Mouse (Mus musculus) gastrocnemius, postnatal 36 days (tissue): Measurements from ENCODE around the gene Cdkn2d. TPM values are rescaled to one million over a fixed set of nuclear protein-coding genes. Genes with fewer than 3 reads are reported as not detected.
A peak's percentile ranks its signal among the peaks of the same experiment; 100 is the strongest.
"Not testable (repeated sequence)": the region's sequence is repeated elsewhere in the genome, so short reads cannot be mapped to it uniquely, and the experiment has no call there.

Experiments
- DNase-seq, 2 experiments: peaks; one replicate each; pipeline ENCODE4 v3.0.0; 2022
- intact Hi-C: fragments of 180-260 bp; cut with DNase I; formaldehyde crosslinking; loops from one replicate; pipeline ENCODE4 v1.15.1; 2025
- total RNA-seq, 2 experiments: library from RNA; stranded (reverse); gene quantifications; 2 replicates each; pipeline ENCODE4 v1.2.3; 2021

Gene Cdkn2d
- total RNA-seq, 2 experiments from 2014 or later: 8.4 to 10.1 TPM

DNA sequence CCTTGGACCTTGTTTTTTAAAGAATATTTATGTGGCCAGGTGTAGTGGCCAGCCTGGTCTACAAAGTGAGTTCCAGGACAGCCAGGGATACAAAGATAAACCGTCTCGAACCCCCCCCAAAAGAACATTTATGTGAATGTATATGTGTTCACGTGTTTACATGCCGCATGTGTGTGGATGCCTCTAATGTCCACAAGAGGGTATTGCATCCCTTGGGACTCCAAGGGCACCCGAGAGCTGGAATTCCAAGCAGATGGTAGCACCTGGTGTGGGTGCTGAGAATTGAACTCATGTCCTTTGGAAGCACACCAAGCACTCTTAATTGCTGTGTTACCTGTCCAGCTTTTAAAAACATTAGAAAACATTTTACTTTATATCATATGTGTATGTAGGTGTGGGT is 7.6 kb downstream of the Cdkn2d start:
- DNase-seq: no peak
- intact Hi-C loops: no loop called here

DNA sequence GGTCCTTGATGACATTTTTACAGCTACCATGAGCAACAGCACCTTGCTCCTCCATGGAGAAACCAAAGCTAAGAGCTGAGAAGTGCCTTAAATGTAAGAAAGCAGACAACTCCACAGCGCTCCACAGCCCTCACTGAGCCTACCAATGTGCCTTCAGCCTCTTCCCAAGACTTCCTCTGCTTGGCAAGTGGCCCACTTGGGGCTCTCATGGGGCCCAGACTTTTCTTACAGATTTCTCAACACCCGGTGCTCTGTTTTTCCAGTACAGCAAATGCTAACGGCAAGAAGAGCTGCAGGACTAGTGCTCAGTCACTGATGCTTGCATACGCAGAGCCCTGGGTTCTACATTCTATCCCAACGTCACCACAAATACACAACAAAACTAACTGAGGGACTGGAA is 13.4 kb downstream of the Cdkn2d start:
- no peak for DNase-seq

DNA sequence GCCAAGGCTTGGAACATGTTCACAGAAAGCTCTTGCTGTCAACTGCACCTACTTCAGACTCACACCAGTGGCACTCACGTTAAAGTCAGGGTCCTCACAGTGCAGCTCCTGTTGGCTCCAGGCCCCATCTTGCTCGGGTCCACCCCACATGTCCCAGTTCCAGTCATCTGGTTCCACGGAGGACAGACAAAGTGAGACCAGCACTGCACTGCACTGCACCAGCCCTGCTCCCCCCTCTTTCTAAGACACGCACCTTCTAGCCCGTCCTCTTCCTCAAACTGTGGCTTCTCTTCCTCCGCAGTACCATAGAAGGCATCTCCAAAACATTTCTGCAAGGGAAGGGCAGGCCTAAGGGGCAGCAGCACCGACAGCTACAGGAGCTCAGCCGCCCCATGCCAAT is 14.9 kb downstream of the Cdkn2d start:
- intact Hi-C loops: no loop called here
- no peak for DNase-seq

More for the DNA sequence above, 13.4 kb downstream of the Cdkn2d start:
- intact Hi-C loops: no loop called here

DNA sequence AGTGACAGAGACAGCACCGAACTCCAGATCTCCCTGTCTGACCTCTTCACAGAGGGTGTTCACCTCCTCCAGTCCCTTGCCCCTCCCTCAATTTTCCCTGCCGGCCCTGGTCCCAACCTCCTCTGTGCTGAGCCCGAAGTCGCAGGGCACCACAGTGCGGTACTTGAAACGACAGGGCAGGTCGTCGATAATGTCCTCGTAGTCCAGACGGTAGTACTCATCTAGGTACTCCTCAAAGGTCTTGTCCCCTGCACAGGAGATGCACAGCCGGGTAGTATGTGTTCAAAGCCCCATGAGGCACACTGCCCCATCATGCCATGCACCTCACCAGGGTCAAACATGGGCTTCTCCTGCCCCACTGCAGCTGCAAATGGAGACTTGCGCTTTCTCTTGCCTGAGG is 15.5 kb downstream of the Cdkn2d start:
- intact Hi-C loops: no loop called here

GRCm38 (mm10) chr9:21275013-21275710 is 16.0 kb downstream of the Cdkn2d start:
- intact Hi-C loops: no loop called here
- DNase-seq: no peak

More for the DNA sequence above, 15.5 kb downstream of the Cdkn2d start:
- no peak for DNase-seq

GRCm38 (mm10) chr9:21274336-21274735 is 16.9 kb downstream of the Cdkn2d start:
- intact Hi-C loops: no loop called here
- DNase-seq: no peak

DNA sequence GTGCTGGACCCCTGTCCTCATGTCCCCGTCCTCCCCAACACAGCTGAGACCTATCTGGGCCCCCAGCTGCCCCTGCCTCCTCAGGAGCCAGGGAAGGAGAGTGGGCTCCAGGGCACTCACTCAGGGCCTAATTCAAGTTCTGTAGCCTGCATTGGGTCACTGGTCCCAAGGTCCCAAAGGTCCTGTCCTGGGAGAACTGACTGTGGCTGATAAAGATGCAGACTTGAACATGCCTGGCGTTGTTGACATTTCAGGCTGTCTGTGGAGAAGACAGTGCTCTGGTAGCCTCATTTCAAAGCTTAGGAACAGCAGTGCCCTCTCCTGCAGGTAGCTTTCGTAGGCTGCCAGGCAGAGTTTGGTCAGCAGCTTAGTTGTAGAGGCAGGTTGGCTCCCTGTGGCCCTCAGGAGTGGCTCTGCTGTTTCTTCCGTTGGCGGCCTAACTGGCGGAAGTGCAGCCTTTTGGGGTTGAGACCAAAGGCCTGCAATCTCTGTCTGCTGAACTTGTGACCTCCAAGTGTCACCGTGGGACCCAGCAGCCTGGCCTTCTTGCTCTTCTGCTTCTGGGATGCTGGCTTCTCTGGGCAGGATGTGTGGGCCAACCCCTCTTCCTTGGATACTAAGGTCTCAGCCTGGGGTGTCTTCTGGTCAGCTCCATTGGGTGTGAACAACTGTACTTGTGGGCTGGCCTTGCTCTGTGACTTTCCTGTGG is 17.5 kb downstream of the Cdkn2d start:
- intact Hi-C loops: no loop called here
- DNase-seq: no peak

- intact Hi-C loops: no loop called here
- no peak for DNase-seq
These were observed 18.1 kb downstream of the Cdkn2d start for GRCm38 (mm10) chr9:21273094-21273493.

GRCm38 (mm10) chr9:21272391-21272790 is 18.8 kb downstream of the Cdkn2d start:
- no peak for DNase-seq
- intact Hi-C loops: no loop called here

DNA sequence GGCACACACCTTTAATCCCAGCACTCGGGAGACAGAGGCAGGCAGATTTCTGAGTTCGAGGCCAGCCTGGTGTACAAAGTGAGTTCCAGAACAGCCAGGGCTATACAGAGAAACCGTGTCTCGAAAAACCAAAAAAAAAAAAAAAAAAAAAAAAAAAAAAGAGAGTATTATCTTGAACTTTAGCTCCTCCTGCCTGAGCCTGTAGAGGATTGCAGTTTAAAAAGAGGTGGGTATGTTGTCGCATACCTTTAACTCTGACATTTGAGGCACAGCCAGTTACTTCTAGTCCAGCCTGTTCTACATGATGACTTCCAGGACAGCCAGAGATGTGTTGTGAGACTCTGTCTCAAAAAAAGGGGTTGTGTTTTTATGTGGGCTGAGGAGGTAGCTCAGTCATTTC is 21.6 kb downstream of the Cdkn2d start:
- DNase-seq, intact Hi-C loops: not testable (repeated sequence)

- intact Hi-C loops: no loop called here
- DNase-seq: no peak
These were observed 22.9 kb downstream of the Cdkn2d start for GRCm38 (mm10) chr9:21268305-21268704.

DNA sequence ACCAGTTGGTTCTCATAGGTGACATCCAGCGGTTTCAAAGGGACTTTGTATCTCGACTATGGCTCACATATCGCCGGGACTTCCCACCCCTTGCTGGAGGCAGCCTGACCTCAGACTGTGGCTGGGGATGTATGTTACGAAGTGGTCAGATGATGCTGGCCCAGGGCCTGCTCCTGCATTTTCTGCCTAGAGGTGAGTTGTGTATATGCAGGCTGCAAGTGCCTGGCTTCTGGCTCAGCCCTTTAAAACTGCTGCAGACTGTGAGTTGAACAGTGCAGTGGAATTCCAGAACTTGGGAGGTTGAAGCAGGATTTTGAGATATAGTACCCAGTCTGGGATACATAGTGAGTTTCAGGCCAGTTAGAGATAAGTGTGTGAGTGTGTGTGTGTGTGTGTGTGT is 24.3 kb downstream of the Cdkn2d start:
- intact Hi-C loops: no loop called here
- no peak for DNase-seq

- no peak for DNase-seq
- intact Hi-C loops: loop anchor here (2.0 kb wide), 1 partner anchor 27 kb away; the partner anchor contains the start of gene Keap1
These were observed 25.6 kb downstream of the Cdkn2d start for GRCm38 (mm10) chr9:21265611-21266010.

GRCm38 (mm10) chr9:21265000-21265561 is 26.1 kb downstream of the Cdkn2d start, which contains the start of gene Atg4d:
Gene Atg4d, plus strand, starts transcription at chr9:21265293.
- intact Hi-C loops: loop anchor here (2.0 kb wide), 1 partner anchor 26 kb away; the partner anchor contains the start of gene Keap1
- DNase-seq: peak; percentile 99 to 100

DNA sequence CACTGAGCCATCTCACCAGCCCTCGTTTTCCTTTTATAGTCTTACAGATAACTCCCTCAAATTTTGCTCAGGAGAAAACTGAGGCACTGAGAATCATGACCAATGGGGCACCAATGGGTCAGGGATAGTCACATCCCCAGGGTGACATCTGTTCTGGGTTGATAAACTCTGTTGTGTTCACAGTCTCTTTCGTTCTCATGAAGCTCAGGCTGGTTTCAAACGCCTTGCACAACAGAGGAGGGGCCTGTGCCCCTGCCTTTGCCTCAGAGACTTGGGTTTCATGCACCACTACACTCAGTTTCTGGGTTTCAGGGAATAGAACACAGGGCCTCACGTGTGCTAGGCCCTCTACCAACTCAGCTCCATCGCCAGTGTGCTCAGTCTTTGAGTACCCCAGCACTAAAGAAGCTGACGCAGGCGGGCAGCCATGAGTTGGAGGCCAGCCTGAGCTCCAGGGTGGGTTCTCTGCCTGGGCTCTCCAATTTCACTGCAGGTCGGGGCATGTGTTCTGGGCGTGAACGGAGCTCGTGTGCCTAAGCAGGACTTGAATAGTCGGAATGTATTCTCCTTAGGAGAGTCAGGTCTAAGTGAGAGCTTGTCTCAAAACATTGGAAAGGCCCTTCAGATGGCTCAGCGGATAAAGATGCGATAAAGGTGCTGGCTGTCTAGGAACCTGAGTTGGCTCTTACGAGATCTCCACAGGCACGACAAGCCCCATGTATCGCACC is 26.8 kb downstream of the Cdkn2d start:
- DNase-seq: no peak
- intact Hi-C loops: loop anchor here (2.0 kb wide), 1 partner anchor 26 kb away; the partner anchor contains the start of gene Keap1

- DNase-seq: no peak
- intact Hi-C loops: no loop called here
These were observed 29.4 kb downstream of the Cdkn2d start for GRCm38 (mm10) chr9:21261831-21262230.

- intact Hi-C loops: no loop called here
- no peak for DNase-seq
These were observed 30.6 kb downstream of the Cdkn2d start for GRCm38 (mm10) chr9:21260491-21261040.

DNA sequence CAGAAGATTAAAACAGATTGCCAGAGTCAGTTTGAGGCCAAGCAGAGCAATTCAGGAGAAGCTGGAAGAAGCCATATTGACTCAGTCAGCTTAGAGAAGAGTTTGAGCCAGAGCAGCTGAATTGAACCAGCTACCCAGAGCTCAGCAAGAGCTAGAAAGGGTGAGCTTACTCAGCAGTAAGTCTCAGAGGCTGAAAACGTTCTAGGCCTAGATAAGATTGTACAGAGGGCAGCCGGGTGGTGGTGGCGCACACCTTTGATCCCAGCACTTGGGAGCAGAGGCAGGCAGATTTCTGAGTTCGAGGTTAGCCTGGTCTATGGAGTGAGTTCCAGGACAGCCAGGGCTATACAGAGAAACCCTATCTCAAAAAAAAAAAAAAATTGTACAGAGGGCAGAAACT is 34.9 kb downstream of the Cdkn2d start:
- intact Hi-C loops, DNase-seq: not testable (repeated sequence)

GRCm38 (mm10) chr9:21254690-21255089 is 36.5 kb downstream of the Cdkn2d start:
- intact Hi-C loops: no loop called here
- DNase-seq: no peak

- DNase-seq: no peak
- intact Hi-C loops: no loop called here
These were observed 40.0 kb downstream of the Cdkn2d start for GRCm38 (mm10) chr9:21251116-21251735.
